20 mouse cellular contexts compared by ENCODE assay signal in genomic region chr5:88663151-88663550, GRCm38 (mm10). TPM values are rescaled to one million over a fixed set of nuclear protein-coding genes. Genes with fewer than 3 reads are reported as not detected.
A peak's percentile ranks its signal among the peaks of the same experiment; 100 is the strongest.
DNase-seq lines count a peak whose midpoint lies in the region; ATAC-seq lines count a peak whose summit lies in the region.
"Had no signal": no experiment of that assay in that cellular context is flagged by ENCODE, and none has a peak within 500 bp of the region (broad histone marks: within the 10 kb centered on the region; RNA-seq: fewer than 3 reads in every experiment).

No protein-coding gene starts in this region.

- no peaks in the 10 kb centered on the region for H3K9me3 ChIP-seq in midbrain, embryonic 15.5 days
- H3K9me3 ChIP-seq: embryonic facial prominence, embryonic 10.5 days; embryonic facial prominence, embryonic 12.5 days; forebrain, embryonic 10.5 days; forebrain, embryonic 12.5 days had no signal

- peaks cover 55% of the 10 kb centered on the region for H3K36me3 ChIP-seq in midbrain, embryonic 15.5 days (replicated peaks)

- no peak overlapping the region for H3K9ac ChIP-seq in midbrain, embryonic 15.5 days
- H3K9ac ChIP-seq: embryonic facial prominence, embryonic 12.5 days; forebrain, embryonic 12.5 days had no signal

- H3K27ac ChIP-seq in brown adipose tissue, adult 24 weeks (replicated peaks; ENCODE audit: low read depth, low read length), result peak overlapping the region; percentile 54; the same call in 1 of the 2 replicates
- no peak overlapping the region for H3K27ac ChIP-seq in midbrain, embryonic 15.5 days
- H3K27ac ChIP-seq: embryonic facial prominence, embryonic 10.5 days; embryonic facial prominence, embryonic 12.5 days; forebrain, embryonic 10.5 days; forebrain, embryonic 12.5 days had no signal

- no peaks in the 10 kb centered on the region for H3K27me3 ChIP-seq in midbrain, embryonic 15.5 days (replicated peaks)
- H3K27me3 ChIP-seq: embryonic facial prominence, embryonic 12.5 days; forebrain, embryonic 12.5 days had no signal

- 93% methylated on average over 3 of the region's 3 CpGs for WGBS in midbrain, embryonic 15.5 days

- H3K4me3 ChIP-seq in brown adipose tissue, adult 24 weeks (ENCODE audit: insufficient read depth, low read depth, low read length), result no peak overlapping the region
- H3K4me3 ChIP-seq in midbrain, embryonic 15.5 days, result no peak overlapping the region
- H3K4me3 ChIP-seq: embryonic facial prominence, embryonic 10.5 days; embryonic facial prominence, embryonic 12.5 days; forebrain, embryonic 10.5 days; forebrain, embryonic 12.5 days had no signal

- no peak for ATAC-seq in midbrain, embryonic 15.5 days (replicated peaks)
- ATAC-seq: forebrain, embryonic 14.5 days; forebrain, embryonic 16.5 days had no signal

- no peaks in the 10 kb centered on the region for H3K4me1 ChIP-seq in brown adipose tissue, adult 24 weeks (ENCODE audit: control insufficient read depth, insufficient read depth, insufficient read length, low read length)
- H3K4me1 ChIP-seq in midbrain, embryonic 15.5 days, result no peaks in the 10 kb centered on the region
- H3K4me1 ChIP-seq: embryonic facial prominence, embryonic 10.5 days; embryonic facial prominence, embryonic 12.5 days; forebrain, embryonic 10.5 days; forebrain, embryonic 12.5 days had no signal

- no peak overlapping the region for H3K4me2 ChIP-seq in midbrain, embryonic 15.5 days
- H3K4me2 ChIP-seq: embryonic facial prominence, embryonic 12.5 days; forebrain, embryonic 12.5 days had no signal

- peak; percentile 31 to 72 for DNase-seq in adrenal gland, adult (ENCODE audit: inconsistent age in 2 of 2, low spot score in 1 of 2)
- no peak for DNase-seq in adrenal gland, postnatal 14 days
- DNase-seq in heart, adult 11 months, result peak; percentile 43
- no peak for DNase-seq in heart, adult 18-20 months
- DNase-seq in 3T3-L1 (ENCODE audit: low read depth, low spot score), result peak; percentile 20
- DNase-seq in kidney, postnatal 10 days, result no peak
- DNase-seq: adrenal gland, postnatal 36 days; cerebellum, adult 11 months; cerebellum, adult 18-20 months; cerebellum, adult 8-10 months; cerebellum, postnatal 10 days; cerebellum, postnatal 25 days had no signal

RNA-seq across cellular contexts. Expression of gene Grsf1, which starts 12.8 kb away (rescaled TPM):
- total RNA-seq in adrenal gland, postnatal 14 days (2021), result 151 and 153 TPM in 2 replicates
- 100 to 1,000 TPM; 208 to 215 TPM for total RNA-seq in heart, adult 18-20 months (2021)
- 141 and 153 TPM in 2 replicates for polyA plus RNA-seq in brown adipose tissue, adult 24 weeks (2012; ENCODE audit: insufficient read depth, insufficient read length, missing spikeins)
- 57.7 and 63.6 TPM in 2 replicates for polyA plus RNA-seq in midbrain, embryonic 15.5 days (2015; fragmentation: Nextera tagmentation; extraction: Ambion mirVana)

RNA-seq across cellular contexts. Expression of gene Mob1b, which starts 57.5 kb away (rescaled TPM):
- 32.4 and 36.4 TPM in 2 replicates for total RNA-seq in adrenal gland, postnatal 14 days (2021)
- total RNA-seq in heart, adult 18-20 months (2021), result 10 to 100 TPM; 19.1 to 20.5 TPM
- 13.9 and 26.0 TPM in 2 replicates for polyA plus RNA-seq in brown adipose tissue, adult 24 weeks (2012; ENCODE audit: insufficient read depth, insufficient read length, missing spikeins)
- 9.5 and 9.7 TPM in 2 replicates for polyA plus RNA-seq in midbrain, embryonic 15.5 days (2015; fragmentation: Nextera tagmentation; extraction: Ambion mirVana)

Comparison
In these comparisons a context has a peak if more than half of its experiments do, and no peak if none do; other contexts are left out.
1. DNase-seq: peak in adrenal gland, adult (2 of 2), heart, adult 11 months (single experiment) and 3T3-L1 (single experiment); none in adrenal gland, postnatal 14 days (single experiment), heart, adult 18-20 months (0 of 2) and kidney, postnatal 10 days (single experiment).